Mouse (Mus musculus) spleen, adult 10 weeks (tissue): ENCODE data around the gene Bahcc1. TPM values are rescaled to one million over a fixed set of nuclear protein-coding genes. Genes with fewer than 3 reads are reported as not detected.

Experiments
- polyA plus RNA-seq: library from polyadenylated mRNA; stranded (reverse); fragments of 350-450 nt; fragmentation: Illumina TruSeq; extraction: RNeasy Lipid Tissue Mini Kit (QIAGEN cat#74804); gene quantifications from one replicate; pipeline ENCODE4 v1.2.3, GENCODE M21; 2015; ENCODE audit warnings: low replicate concordance; ENCODE audit not compliant: insufficient read depth

The Bahcc1 gene
- polyA plus RNA-seq, result 2.5 TPM

DNA sequence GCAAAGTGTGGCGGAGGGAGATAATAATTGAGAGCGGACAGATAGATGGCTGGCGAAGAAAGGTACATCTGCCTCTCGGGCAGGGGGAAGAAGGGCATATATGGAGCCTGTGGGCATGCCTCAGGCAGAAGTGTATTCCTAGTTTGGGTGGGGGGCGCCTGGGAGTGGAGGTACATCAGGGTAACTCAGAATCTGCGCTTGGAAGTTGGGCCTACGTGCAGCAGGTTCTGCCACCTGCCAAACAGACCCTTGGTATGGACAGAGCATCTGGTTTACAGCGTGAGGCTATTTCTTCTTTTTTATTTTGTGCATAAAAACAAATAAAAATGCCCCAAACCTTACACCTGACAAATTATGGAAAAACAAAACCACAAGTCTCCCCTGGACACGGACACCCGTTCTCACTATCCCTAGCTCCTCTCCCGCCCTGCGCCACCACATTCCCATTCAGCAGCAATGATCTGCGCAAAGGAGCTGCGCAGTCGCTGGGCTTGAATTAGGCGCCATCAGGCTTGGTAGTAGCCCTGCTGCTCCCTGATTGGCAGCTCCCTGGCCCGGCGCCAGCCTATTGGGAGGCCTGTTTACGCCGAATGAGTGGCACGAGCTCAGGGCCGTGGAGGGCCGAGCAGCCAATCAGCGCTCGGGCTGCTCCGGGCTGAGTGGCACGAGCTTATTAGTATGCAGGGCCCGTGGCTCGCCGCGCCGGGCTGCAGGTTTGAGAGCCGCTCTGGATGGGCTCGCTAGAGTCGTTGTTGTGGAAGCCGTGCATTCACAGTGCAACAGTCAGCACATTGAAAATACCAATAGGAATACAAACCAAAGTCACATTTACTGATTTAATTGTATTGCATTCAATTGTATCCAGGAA is at the start of gene Bahcc1:
TSS of gene Bahcc1 (plus strand) at position 718 of the 868 bp plus-strand sequence.

Other genes starting within 250 kb of the Bahcc1 start
- gene Aatk, start 185.8 kb upstream of the Bahcc1 start, polyA plus RNA-seq, result 1.2 TPM
- 1.8 TPM for gene Cep131, start 146.1 kb upstream of the Bahcc1 start, polyA plus RNA-seq
- gene Tepsin, start 134.2 kb upstream of the Bahcc1 start, polyA plus RNA-seq, result 20.1 TPM
- 4.6 TPM for gene Ndufaf8, start 134.0 kb upstream of the Bahcc1 start, polyA plus RNA-seq
- 21.9 TPM for gene Slc38a10, start 81.6 kb upstream of the Bahcc1 start, polyA plus RNA-seq
- 1,508 TPM for gene Actg1, start 115.6 kb downstream of the Bahcc1 start, polyA plus RNA-seq
- gene Fscn2, start 128.6 kb downstream of the Bahcc1 start, polyA plus RNA-seq, result not detected
- 1.6 TPM for gene Faap100, start 145.8 kb downstream of the Bahcc1 start, polyA plus RNA-seq
- gene Nploc4, start 204.8 kb downstream of the Bahcc1 start, polyA plus RNA-seq, result 36.3 TPM
- 2.7 TPM for gene Tspan10, start 209.7 kb downstream of the Bahcc1 start, polyA plus RNA-seq
- 0.39 TPM for gene Pde6g, start 220.6 kb downstream of the Bahcc1 start, polyA plus RNA-seq
- 4.1 TPM for gene Oxld1, start 225.1 kb downstream of the Bahcc1 start, polyA plus RNA-seq
- gene Ccdc137, start 225.2 kb downstream of the Bahcc1 start, polyA plus RNA-seq, result 39.8 TPM
- 23.9 TPM for gene Arl16, start 234.7 kb downstream of the Bahcc1 start, polyA plus RNA-seq